Mouse (Mus musculus) megakaryocyte-erythroid progenitor cell, adult 5-6 weeks (primary cell): ENCODE measurements around the gene Tdrd7. TPM values are rescaled to one million over a fixed set of nuclear protein-coding genes. Genes with fewer than 3 reads are reported as not detected.

ENCODE experiments used
- ATAC-seq: replicated peaks from 2 replicates; pipeline ENCODE4 v1.8.0; 2016; ENCODE audit warnings: mild to moderate bottlenecking, inconsistent platforms; ENCODE audit not compliant: severe bottlenecking, poor library complexity, low FRiP score, low TSS enrichment
- total RNA-seq, 2 experiments: library from RNA; stranded (forward) in 1 of 2; stranded (reverse) in 1 of 2; fragments of 200-1000, 215-1000 nt in 1 of 2; fragments of >200 nt in 1 of 2; fragmentation: Nextera tagmentation in 1 of 2; gene quantifications; 2 replicates each; pipeline ENCODE4 v1.2.3; 2014 to 2017

Gene Tdrd7
- 9.0 and 16.6 TPM in 2 replicates for total RNA-seq (2014; fragmentation: Nextera tagmentation)
- total RNA-seq (2017), result 7.7 and 10.3 TPM in 2 replicates

DNA sequence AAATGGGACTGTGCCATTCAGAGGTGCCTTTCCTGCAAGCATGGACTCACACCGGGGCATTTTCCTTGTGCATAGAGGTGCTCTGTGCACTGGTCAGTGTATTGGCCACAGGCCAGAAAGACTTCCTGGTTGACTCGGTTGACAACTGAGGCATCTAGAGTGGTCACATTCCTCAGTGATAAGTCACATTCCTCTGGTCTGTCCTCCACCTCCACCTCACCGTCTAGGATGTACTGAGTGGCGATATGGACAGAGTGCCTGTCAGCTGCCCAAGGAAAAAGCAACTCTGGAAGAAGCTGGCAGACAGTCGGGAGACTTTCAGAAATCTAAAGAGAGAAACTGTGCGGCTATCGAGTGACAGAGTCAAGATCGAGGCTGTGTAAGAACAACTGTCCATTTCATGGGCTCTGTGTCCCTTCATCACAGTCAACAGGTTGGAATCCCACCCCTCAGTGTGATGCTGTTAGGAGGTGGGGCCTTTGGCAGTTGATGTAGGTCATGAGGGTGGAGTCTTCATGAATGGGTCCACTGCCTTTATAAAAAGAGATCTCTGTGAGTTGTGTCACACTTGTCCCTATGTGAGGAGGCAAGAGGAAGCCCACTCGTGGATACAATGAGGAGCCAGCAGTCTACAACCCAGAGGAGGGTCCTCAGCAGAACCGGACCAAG is at the start of gene Tdrd7:
TSS of gene Tdrd7 (plus strand) at position 564 of the 669 bp plus-strand sequence.
- ATAC-seq, result no peak

GRCm38 (mm10) chr4:45917091-45917490 is 48.0 kb upstream of the Tdrd7 start:
- ATAC-seq, result no peak

DNA sequence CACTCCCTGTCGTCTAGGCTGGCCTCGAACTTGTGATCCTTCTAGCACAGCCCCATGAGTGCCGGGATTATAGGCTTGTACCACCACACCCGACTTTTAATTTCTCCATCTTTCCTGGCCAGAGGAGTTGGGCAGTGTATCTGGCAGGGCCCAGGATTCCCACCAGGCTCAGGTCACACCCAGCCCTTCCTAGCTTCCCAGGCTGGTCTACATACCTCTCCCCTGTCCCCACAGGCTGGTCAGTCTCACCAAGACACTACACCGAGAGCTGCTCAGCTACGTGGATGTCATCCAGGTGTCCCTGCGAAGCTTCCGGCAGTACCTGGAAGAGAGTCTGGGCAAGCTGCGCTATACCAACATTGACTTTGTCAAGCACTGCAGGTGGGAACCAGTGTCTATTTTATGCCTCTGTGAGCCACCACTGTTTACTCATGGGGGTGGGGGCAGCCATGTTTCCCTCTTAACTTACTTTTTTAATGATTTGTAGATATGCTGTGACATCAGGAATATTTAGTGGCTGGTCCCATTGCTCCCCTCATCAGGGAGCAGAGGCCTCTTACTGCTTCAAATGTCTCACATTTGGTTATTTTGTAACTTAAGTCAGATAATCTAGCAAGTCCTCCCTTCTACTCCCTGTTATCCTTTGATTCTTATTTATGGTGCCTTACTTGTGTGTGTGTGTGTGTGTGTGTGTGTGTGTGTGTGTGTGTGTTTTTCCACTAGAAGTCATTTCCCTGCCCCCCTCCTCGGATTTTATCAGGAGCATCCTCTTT is 43.3 kb upstream of the Tdrd7 start:
- no peak for ATAC-seq

DNA sequence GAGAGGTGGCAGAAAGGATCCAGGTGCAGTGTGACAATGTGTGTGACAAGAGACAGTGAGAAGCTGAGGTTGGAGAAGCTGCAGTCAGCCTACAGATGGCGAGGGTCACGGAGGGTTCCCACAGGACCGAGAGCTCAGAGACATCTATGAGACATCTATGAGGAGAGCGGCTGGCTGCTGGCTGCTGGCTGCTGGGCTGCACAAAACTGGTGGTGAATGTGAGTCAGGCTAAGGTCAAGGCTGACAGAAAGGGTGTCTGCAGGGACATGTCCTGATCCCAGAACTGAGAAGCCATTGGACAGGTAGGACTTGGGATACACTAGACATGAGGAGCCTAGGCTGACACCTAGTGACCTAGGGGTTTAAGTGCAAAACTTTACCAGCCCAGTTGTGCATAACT is 41.1 kb upstream of the Tdrd7 start:
- no peak for ATAC-seq

DNA sequence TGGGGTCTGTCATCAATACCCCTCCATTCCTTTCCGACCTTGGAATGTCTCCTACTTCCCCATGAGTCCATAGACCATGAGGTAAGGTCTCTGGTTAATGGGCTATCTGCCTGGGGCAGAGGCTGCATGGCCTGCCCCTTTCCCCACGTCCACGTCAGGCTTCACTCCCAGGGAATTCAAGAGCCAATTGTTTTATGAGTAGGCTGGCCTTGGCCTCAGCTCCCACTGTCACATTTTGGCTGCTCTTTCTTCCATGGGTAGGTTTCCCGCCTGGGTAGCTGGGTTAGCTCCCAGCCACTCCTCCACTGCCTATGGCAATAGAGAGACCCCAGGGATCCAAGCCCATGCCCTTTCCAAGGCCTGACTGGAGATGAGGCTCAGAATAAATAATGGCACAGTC is 36.6 kb upstream of the Tdrd7 start:
- ATAC-seq, result no peak

DNA sequence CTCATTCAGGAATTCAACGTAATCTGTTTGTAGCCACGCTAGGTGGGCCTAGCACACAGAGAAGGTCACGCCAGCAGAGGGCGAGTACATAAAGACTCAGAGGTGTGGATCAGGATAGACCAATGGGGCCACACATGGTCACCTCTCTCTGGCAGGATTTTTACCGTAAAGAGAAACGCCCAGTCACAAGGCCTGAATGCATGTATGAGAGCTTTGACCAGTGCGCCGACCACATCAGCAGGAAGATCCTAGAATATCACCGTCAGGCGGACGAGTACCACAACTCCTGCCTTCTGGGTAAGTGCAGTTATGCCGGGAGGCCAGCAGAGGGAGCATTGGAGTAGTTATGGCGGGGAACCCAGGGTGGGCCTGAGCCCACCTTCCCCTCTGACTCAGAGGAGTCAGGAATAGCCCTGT is 23.5 kb upstream of the Tdrd7 start:
- ATAC-seq, result peak; percentile 84

DNA sequence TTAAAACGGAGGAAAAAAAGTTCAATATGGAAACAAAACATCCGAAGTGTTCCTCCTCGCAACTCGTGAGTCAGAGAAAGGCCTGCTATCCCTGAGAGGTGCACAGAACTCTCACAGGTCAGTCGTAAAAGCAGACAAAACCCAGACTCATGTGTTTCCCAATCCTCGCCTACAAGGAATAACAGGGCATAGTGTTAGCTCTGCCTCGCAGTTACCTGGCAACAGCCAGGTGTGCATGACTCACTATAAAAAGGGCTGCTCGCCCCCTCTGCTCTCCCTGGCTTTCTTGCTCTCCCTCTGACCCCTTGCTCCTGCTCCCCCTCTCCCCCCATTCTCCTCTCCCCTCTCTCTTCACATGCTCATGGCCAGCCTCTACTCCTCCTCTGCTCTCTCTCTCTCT is 17.4 kb upstream of the Tdrd7 start:
- ATAC-seq, result no peak

GRCm38 (mm10) chr4:45949109-45949848 is 15.9 kb upstream of the Tdrd7 start:
- no peak for ATAC-seq

- no peak for ATAC-seq
Observed at GRCm38 (mm10) chr4:45951830-45952229, 13.3 kb upstream of the Tdrd7 start.

DNA sequence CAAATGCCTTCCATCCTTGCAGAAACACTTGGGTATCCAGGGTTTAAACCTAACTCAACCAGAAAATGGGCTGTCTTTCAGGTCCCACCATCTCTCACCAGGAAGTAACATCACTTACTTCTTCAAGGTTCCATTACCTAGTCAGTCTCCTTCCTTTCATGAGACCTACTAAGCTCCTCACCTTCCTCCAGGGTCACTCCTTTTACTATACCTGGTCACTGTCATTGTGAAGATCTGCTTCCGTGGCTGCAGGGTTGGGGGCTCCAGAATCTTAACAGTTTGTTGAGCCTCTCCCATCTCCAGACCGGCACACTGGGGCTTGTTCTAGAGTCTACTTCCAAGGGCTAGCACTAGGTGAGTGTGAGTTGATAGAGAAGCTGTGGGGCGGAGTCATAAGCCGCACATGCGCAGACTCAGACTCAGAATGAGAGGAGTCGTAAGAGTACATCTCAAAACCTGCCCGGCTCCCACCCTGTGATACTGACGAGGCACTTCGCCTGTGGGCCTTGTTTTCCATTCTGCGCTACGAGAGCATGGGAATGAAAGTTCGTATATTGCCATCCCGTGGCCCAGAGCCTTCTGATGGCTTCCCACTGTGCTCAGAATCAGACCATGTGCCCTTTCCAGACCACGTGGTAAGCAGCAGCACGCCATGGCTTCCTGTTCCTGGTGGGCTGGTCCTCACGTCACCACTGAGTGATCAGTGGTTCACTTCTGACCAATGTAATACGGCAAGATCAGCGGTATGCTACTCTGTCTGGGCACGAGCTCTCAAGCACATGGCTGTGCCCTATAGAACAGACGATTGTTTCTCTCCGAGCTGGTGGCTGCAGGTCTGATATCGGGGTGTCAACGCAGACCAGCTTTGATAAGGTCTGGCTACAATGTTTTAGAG is 11.9 kb upstream of the Tdrd7 start:
- peak; percentile 35; the same call in 1 of the 2 replicates for ATAC-seq

GRCm38 (mm10) chr4:45955235-45955634 is 9.9 kb upstream of the Tdrd7 start:
- ATAC-seq, result no peak

- ATAC-seq, result no peak
Observed at GRCm38 (mm10) chr4:45956131-45956530, 9.0 kb upstream of the Tdrd7 start.

- no peak for ATAC-seq
Observed at GRCm38 (mm10) chr4:45956706-45957105, 8.4 kb upstream of the Tdrd7 start.

DNA sequence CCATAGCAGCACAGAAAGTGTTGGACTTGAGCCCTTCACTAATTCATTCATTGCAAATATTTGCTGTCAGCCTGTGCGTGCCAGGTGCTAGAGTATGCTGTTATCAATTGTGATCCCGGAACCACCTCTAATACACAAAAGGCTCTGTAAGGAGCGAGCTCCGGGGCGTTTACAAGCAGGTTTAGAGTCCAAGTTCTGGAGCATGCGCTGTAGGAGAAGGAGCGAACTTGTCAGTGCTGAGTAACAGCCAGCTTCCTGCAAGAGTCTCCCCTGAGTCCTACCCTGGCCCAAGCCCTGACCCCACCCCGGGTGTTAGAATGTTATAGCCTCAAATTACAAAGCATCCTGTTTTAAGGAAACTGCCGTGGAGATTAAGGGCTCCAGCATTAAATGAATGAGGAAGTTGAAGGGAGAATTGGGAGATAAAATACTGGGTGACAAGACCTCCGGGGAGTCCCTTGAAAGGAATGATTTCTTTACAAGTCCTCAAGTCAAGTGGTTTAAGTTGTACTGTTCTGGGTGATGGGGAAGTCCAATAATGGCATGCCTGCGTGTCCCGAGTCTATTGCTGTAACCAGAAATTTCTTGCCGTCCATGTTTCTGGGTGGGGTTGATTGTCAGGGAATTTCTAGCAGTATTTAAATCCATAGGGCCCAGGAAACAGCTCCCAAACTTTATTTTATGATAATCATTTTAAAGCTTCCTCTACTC is 758 bp downstream of the Tdrd7 start:
- no peak for ATAC-seq

DNA sequence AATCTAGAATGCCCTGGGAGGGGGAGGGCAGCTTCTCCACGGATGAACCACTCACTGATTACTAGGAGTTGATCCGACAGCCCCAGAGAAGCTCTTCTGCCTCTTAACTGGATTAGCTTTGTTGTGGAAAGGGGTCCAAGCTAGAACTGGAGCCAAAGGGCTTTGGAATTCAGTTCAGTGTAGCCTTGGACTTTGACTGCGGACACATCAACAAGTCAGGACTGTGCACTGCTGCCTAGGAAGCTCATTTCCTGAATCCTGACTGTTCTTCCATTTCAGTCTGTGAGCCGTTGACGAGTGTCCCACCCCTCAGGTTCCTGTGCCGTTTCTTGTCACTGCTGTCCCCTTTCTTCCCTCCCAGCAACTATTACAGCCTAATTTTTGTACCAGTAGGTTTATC is 1.6 kb downstream of the Tdrd7 start:
- ATAC-seq, result no peak

GRCm38 (mm10) chr4:45967479-45968341 is 2.6 kb downstream of the Tdrd7 start:
- no peak for ATAC-seq

- no peak for ATAC-seq
Observed at GRCm38 (mm10) chr4:45969051-45969450, 3.9 kb downstream of the Tdrd7 start.

- no peak for ATAC-seq
Observed at GRCm38 (mm10) chr4:45970048-45970560, 5.0 kb downstream of the Tdrd7 start.
